Mouse (Mus musculus): ENCODE data around the gene Olfr1512. TPM values are rescaled to one million over a fixed set of nuclear protein-coding genes. Genes with fewer than 3 reads are reported as not detected.

The Olfr1512 gene
- polyA plus RNA-seq, 1 experiment from 2014 or later, result 0.11 TPM

GRCm38 (mm10) chr14:52338751-52339511 lies 40.0 kb downstream of the Olfr1512 start:
- peak; percentile 85 for ATAC-seq
- no peaks in the 10 kb centered on the region for H3K36me3 ChIP-seq (ENCODE audit: control insufficient read depth, insufficient read depth, low read length)
- WGBS, result 26% methylated on average over 21 of the region's 21 CpGs

GRCm38 (mm10) chr14:52332171-52332570 lies 46.8 kb downstream of the Olfr1512 start:
- Histone ChIP-seq H3K4me1 (ENCODE audit: control insufficient read depth, insufficient read depth, low read length) (peaks cover 8% of the 10 kb centered on the region), H3K27ac (ENCODE audit: low read length) (no peak overlapping the region), H3K4me3 (ENCODE audit: low read depth, low read length) (no peak overlapping the region), H3K9ac (ENCODE audit: low read depth, low read length) (no peak overlapping the region), H3K27me3 (ENCODE audit: control insufficient read depth, insufficient read depth, low read depth, low read length) (no peaks in the 10 kb centered on the region), H3K36me3 (ENCODE audit: control insufficient read depth, insufficient read depth, low read length) (no peaks in the 10 kb centered on the region), H3K4me2 (ENCODE audit: low read length) (no peak overlapping the region), H3K9me3 (replicated peaks; ENCODE audit: control insufficient read depth, low read length, poor library complexity, severe bottlenecking) (no peaks in the 10 kb centered on the region)
- 50% methylated on average over 1 of the region's 3 CpGs for WGBS
- no peak for ATAC-seq

More at GRCm38 (mm10) chr14:52338751-52339511, 40.0 kb downstream of the Olfr1512 start:
- peaks cover 2% of the 10 kb centered on the region for H3K4me1 ChIP-seq (ENCODE audit: control insufficient read depth, insufficient read depth, low read length)
- peak overlapping the region; percentile 25; the same call in 1 of the 2 replicates for H3K27ac ChIP-seq (ENCODE audit: low read length)
- peak overlapping the region; percentile 51; the same call in 1 of the 2 replicates for H3K9ac ChIP-seq (ENCODE audit: low read depth, low read length)
- H3K9me3 ChIP-seq (replicated peaks; ENCODE audit: control insufficient read depth, low read length, poor library complexity, severe bottlenecking), result no peaks in the 10 kb centered on the region
- peak overlapping the region; percentile 32 for H3K4me3 ChIP-seq (ENCODE audit: low read depth, low read length)
- no peaks in the 10 kb centered on the region for H3K27me3 ChIP-seq (ENCODE audit: control insufficient read depth, insufficient read depth, low read depth, low read length)
- H3K4me2 ChIP-seq (ENCODE audit: low read length), result peak overlapping the region; percentile 51

- peak overlapping the region; percentile 33; the same call in 1 of the 2 replicates for H3K27ac ChIP-seq (ENCODE audit: low read length)
Observed at GRCm38 (mm10) chr14:52331069-52331750, 47.8 kb downstream of the Olfr1512 start.

GRCm38 (mm10) chr14:52327910-52328812 lies 50.8 kb downstream of the Olfr1512 start, which contains the start of gene Sall2:
TSS of gene Sall2 (minus strand) at chr14:52328762.
- H3K9ac ChIP-seq (ENCODE audit: low read depth, low read length), result peak within 1 kb of the TSS; percentile 65
- 1% methylated on average over 26 of the region's 26 CpGs for WGBS
- peaks cover 13% of the 10 kb centered on the region for H3K4me1 ChIP-seq (ENCODE audit: control insufficient read depth, insufficient read depth, low read length)
- ATAC-seq, result peak; percentile 79
- H3K4me2 ChIP-seq (ENCODE audit: low read length), result peak within 1 kb of the TSS; percentile 88
- no peaks in the 10 kb centered on the region for H3K36me3 ChIP-seq (ENCODE audit: control insufficient read depth, insufficient read depth, low read length)
- H3K27ac ChIP-seq (ENCODE audit: low read length), result peak within 1 kb of the TSS; percentile 66
- no peaks in the 10 kb centered on the region for H3K9me3 ChIP-seq (replicated peaks; ENCODE audit: control insufficient read depth, low read length, poor library complexity, severe bottlenecking)
- peak within 1 kb of the TSS; percentile 48 for H3K4me3 ChIP-seq (ENCODE audit: low read depth, low read length)
- H3K27me3 ChIP-seq (ENCODE audit: control insufficient read depth, insufficient read depth, low read depth, low read length), result no peaks in the 10 kb centered on the region

More at GRCm38 (mm10) chr14:52331069-52331750, 47.8 kb downstream of the Olfr1512 start:
- Histone ChIP-seq H3K36me3 (ENCODE audit: control insufficient read depth, insufficient read depth, low read length) (no peaks in the 10 kb centered on the region), H3K9ac (ENCODE audit: low read depth, low read length) (no peak overlapping the region), H3K4me2 (ENCODE audit: low read length) (no peak overlapping the region), H3K9me3 (replicated peaks; ENCODE audit: control insufficient read depth, low read length, poor library complexity, severe bottlenecking) (no peaks in the 10 kb centered on the region), H3K4me1 (ENCODE audit: control insufficient read depth, insufficient read depth, low read length) (peaks cover 11% of the 10 kb centered on the region), H3K4me3 (ENCODE audit: low read depth, low read length) (no peak overlapping the region), H3K27me3 (ENCODE audit: control insufficient read depth, insufficient read depth, low read depth, low read length) (no peaks in the 10 kb centered on the region)
- 3% methylated on average over 4 of the region's 4 CpGs for WGBS
- ATAC-seq, result no peak

- under 1% methylated on average over 14 of the region's 14 CpGs for WGBS
- H3K4me1 ChIP-seq (ENCODE audit: control insufficient read depth, insufficient read depth, low read length), result peaks cover 13% of the 10 kb centered on the region
Observed at GRCm38 (mm10) chr14:52327375-52327901, 51.5 kb downstream of the Olfr1512 start.

GRCm38 (mm10) chr14:52325890-52326289 lies 53.1 kb downstream of the Olfr1512 start:
- H3K36me3 ChIP-seq (ENCODE audit: control insufficient read depth, insufficient read depth, low read length), result no peaks in the 10 kb centered on the region
- no peaks in the 10 kb centered on the region for H3K27me3 ChIP-seq (ENCODE audit: control insufficient read depth, insufficient read depth, low read depth, low read length)
- peak overlapping the region; percentile 53 for H3K27ac ChIP-seq (ENCODE audit: low read length)
- peaks cover 11% of the 10 kb centered on the region for H3K4me1 ChIP-seq (ENCODE audit: control insufficient read depth, insufficient read depth, low read length)
- no peaks in the 10 kb centered on the region for H3K9me3 ChIP-seq (replicated peaks; ENCODE audit: control insufficient read depth, low read length, poor library complexity, severe bottlenecking)
- H3K4me2 ChIP-seq (ENCODE audit: low read length), result peak overlapping the region; percentile 88
- H3K4me3 ChIP-seq (ENCODE audit: low read depth, low read length), result peak overlapping the region; percentile 7; the same call in 1 of the 2 replicates
- H3K9ac ChIP-seq (ENCODE audit: low read depth, low read length), result peak overlapping the region; percentile 38; the same call in 1 of the 2 replicates
- ATAC-seq, result no peak
- WGBS, result 0% methylated on average over 4 of the region's 4 CpGs

More at GRCm38 (mm10) chr14:52327375-52327901, 51.5 kb downstream of the Olfr1512 start:
- peak; percentile 85 for ATAC-seq
- Histone ChIP-seq H3K9me3 (replicated peaks; ENCODE audit: control insufficient read depth, low read length, poor library complexity, severe bottlenecking) (no peaks in the 10 kb centered on the region), H3K9ac (ENCODE audit: low read depth, low read length) (peak overlapping the region; percentile 65), H3K27me3 (ENCODE audit: control insufficient read depth, insufficient read depth, low read depth, low read length) (no peaks in the 10 kb centered on the region), H3K27ac (ENCODE audit: low read length) (peak overlapping the region; percentile 74), H3K36me3 (ENCODE audit: control insufficient read depth, insufficient read depth, low read length) (no peaks in the 10 kb centered on the region), H3K4me2 (ENCODE audit: low read length) (peak overlapping the region; percentile 88), H3K4me3 (ENCODE audit: low read depth, low read length) (peak overlapping the region; percentile 48)

Other genes starting within 250 kb of the Olfr1512 start
- 38.0 and 46.6 TPM in 2 replicates for gene Supt16, start 181.8 kb downstream of the Olfr1512 start, polyA plus RNA-seq (2015; fragmentation: Nextera tagmentation; extraction: Ambion mirVana)
- gene Chd8, start 121.4 kb downstream of the Olfr1512 start, polyA plus RNA-seq (2015; fragmentation: Nextera tagmentation; extraction: Ambion mirVana), result 43.1 and 45.5 TPM in 2 replicates
- 51.8 and 55.6 TPM in 2 replicates for gene Tox4, start 100.0 kb downstream of the Olfr1512 start, polyA plus RNA-seq (2015; fragmentation: Nextera tagmentation; extraction: Ambion mirVana)
- 62.5 and 65.9 TPM in 2 replicates for gene Rab2b, start 99.6 kb downstream of the Olfr1512 start, polyA plus RNA-seq (2015; fragmentation: Nextera tagmentation; extraction: Ambion mirVana)
- 46.9 and 48.1 TPM in 2 replicates for gene Mettl3, start 74.0 kb downstream of the Olfr1512 start, polyA plus RNA-seq (2015; fragmentation: Nextera tagmentation; extraction: Ambion mirVana)
- 47.5 and 49.0 TPM in 2 replicates for gene Sall2, start 50.4 kb downstream of the Olfr1512 start, polyA plus RNA-seq (2015; fragmentation: Nextera tagmentation; extraction: Ambion mirVana)
- gene Olfr1513, start 22.8 kb downstream of the Olfr1512 start, polyA plus RNA-seq (2015; fragmentation: Nextera tagmentation; extraction: Ambion mirVana), result not detected in 2 replicates
- gene Olfr1511, start 18.2 kb upstream of the Olfr1512 start, polyA plus RNA-seq (2015; fragmentation: Nextera tagmentation; extraction: Ambion mirVana), result 0.16 and 0.51 TPM in 2 replicates
- gene Olfr1510, start 35.2 kb upstream of the Olfr1512 start, polyA plus RNA-seq (2015; fragmentation: Nextera tagmentation; extraction: Ambion mirVana), result not detected in 2 replicates
- gene Olfr1509, start 63.8 kb upstream of the Olfr1512 start, polyA plus RNA-seq (2015; fragmentation: Nextera tagmentation; extraction: Ambion mirVana), result not detected in 2 replicates
- gene Olfr1508, start 88.3 kb upstream of the Olfr1512 start, polyA plus RNA-seq (2015; fragmentation: Nextera tagmentation; extraction: Ambion mirVana), result not detected in 2 replicates
- gene Olfr1507, start 116.6 kb upstream of the Olfr1512 start, polyA plus RNA-seq (2015; fragmentation: Nextera tagmentation; extraction: Ambion mirVana), result 0.11 TPM in 1 of 2 replicates, not detected in the other

Data from midbrain, embryonic 16.5 days (tissue).